Mouse (Mus musculus) spleen, adult 2 months (tissue): ENCODE measurements at regions not wholly inside any gene's neighbourhood (a gene's known extent, or its start where the extent isn't known, plus 50 kb on each side); places are given as distances from the start of the nearest gene placed in this dataset.

Source experiments
- CTCF ChIP-seq: fragments of 200-500 bp; IDR thresholded peaks from 2 replicates; pipeline ENCODE4 v1.5.1; 2011; ENCODE audit warnings: mild to moderate bottlenecking, inconsistent platforms; ENCODE audit not compliant: insufficient read depth, insufficient read length, insufficient replicate concordance; ENCODE audit errors: extremely low read depth
- POLR2A ChIP-seq: fragments of 200-500 bp; IDR thresholded peaks from 2 replicates; pipeline ENCODE4 v1.6.1; 2011; ENCODE audit warnings: low read depth, low read length, inconsistent platforms

DNA sequence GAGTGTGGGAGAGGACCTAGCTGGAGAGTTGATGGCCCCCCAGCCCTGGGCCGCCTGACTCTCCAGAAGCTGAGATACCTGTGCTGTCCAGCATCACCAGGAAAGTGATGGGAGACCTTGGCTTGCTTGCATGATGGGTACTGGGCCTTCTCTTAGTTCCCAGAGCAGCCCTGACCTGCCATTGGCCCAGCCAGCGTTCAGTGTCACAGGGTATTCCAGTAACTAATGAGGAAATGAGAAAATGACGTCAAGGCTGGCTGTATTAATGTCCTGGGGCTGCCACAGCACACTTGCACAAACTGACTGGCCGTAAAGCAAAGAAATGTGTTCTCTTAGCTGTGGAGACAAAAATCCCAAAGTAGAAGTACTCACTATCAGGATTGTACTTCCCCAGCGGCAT is 307.5 kb downstream of the Tbc1d1 start:
- TF ChIP-seq CTCF (no peak), POLR2A (no peak)
